Comparison of ENCODE assay signal across 16 mouse cellular contexts in genomic region chr3:85125471-85125870, GRCm38 (mm10).
DNase-seq lines count a peak whose midpoint lies in the region.
"Had no signal": no experiment of that assay in that cellular context is flagged by ENCODE, and none has a peak within 500 bp of the region (broad histone marks: within the 10 kb centered on the region; RNA-seq: fewer than 3 reads in every experiment).

No protein-coding gene starts in this region.

- DNase-seq in gastrocnemius, adult 18-20 months (ENCODE audit: low spot score) = peak; percentile 43
- DNase-seq in gastrocnemius, postnatal 36 days = no peak
- DNase-seq in gastrocnemius, postnatal 14 days = peak; percentile 33
- DNase-seq in gastrocnemius, postnatal 10 days = no peak
- DNase-seq in gastrocnemius, postnatal 25 days = peak; percentile 55
- DNase-seq in cerebellum, postnatal 4 days (ENCODE audit: low spot score in 2 of 2) = no peak
- DNase-seq: adrenal gland, adult 8-10 months; adrenal gland, postnatal 14 days; B cell, adult 2 months; cerebellum, adult 11 months; cerebellum, adult 18-20 months; cerebellum, adult 8-10 months; cerebellum, adult 9-11 months; cerebellum, postnatal 14 days; cerebellum, postnatal 36 days; forebrain, postnatal 0 days had no signal

- intact Hi-C loops in gastrocnemius, postnatal 36 days (cut with DNase I) = loop anchor here (5.0 kb wide), 1 partner anchor 152 kb away; no protein-coding TSS in a partner anchor
- intact Hi-C loops in gastrocnemius, postnatal 14 days (cut with DNase I; ENCODE audit: low total_unique reads) = no loop called here

Comparison
In these comparisons a context has a peak if more than half of its experiments do, and no peak if none do; other contexts are left out.
1. DNase-seq: peak in gastrocnemius, adult 18-20 months (single experiment), gastrocnemius, postnatal 14 days (single experiment) and gastrocnemius, postnatal 25 days (single experiment); none in gastrocnemius, postnatal 36 days (0 of 2), gastrocnemius, postnatal 10 days (single experiment) and cerebellum, postnatal 4 days (0 of 2).